Mouse (Mus musculus): Measurements from ENCODE around the gene Olfr545.

Olfr545 gene

DNA sequence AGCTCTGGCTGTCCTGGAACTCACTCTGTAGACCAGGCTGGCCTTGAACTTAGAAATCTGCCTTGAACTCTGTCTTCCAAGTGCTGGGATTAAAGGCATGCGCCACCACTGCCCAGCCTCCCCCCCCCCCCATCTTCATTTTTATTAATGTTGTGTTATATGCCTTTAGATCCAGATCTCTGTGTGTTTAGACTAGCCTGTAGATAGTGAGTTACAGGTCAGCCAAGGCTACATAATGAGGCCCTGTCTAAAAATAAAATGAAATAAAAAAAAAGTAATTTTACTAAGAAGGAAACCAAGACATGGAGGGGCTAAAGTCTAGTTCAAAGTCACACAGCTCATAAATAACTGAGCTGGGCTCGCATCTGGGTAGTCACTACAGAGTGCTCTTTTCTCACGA is 20.4 kb downstream of the Olfr545 start:
- no peak for DNase-seq (ENCODE audit: low spot score)

DNA sequence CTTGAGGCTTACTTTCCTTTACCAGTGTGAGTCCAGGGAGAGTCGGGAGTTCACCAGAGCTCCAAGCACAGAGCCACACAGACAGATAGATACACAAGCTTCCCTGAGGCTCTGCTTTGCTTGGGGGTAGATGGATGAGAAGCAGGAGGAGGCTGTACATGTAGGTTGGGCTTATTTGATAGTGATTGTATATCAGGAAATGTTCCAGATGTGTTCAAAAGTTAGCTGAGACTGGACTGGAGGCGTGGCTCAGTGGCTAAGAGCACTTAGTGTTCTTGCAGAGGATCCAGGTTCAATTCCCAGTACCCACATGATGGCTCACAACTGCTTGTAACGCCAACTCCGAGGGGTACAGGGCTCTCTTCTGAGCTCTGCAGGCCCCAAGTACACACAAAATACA is 20.9 kb downstream of the Olfr545 start:
- no peak for DNase-seq (ENCODE audit: low spot score)

DNA sequence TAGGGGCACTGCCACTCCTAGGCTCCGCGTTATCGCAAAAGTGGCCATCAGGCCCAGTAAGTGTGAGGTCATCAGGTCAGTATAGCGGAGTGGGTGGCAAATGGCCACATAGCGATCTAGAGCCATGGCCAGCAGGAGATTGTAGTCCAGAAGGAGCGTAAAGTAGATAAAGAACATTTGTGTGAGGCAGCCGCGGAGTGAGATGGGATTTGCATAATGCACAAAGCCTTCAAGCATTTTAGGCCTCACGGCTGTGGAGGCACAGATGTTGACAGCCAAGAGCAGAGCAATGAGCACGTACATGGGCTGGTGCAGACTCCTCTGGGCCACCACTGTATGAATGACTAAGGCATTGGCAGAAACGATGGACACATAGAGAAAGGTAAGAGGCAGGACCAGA is 22.0 kb downstream of the Olfr545 start:
- no peak for DNase-seq (ENCODE audit: low spot score)

DNA sequence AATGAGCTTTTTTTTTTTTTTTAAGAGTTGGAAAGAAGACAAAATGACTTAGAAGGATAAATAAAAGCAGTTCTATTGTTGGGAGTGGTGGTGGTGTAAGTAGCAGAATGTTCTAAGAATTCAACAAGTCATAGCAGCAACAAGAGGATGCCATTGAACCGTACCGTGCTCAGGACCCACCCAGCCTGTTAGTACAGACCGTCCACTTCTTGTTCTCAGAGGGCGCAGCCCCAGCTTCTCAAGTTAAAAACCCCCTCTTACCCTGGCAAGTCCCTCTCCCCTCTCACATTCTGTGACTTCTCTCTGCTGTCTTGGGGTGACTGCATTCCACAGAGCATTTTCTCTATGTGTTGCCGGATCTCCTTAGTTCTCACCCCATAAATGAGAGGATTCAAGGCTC is 22.8 kb downstream of the Olfr545 start:
- no peak for DNase-seq (ENCODE audit: low spot score)

DNA sequence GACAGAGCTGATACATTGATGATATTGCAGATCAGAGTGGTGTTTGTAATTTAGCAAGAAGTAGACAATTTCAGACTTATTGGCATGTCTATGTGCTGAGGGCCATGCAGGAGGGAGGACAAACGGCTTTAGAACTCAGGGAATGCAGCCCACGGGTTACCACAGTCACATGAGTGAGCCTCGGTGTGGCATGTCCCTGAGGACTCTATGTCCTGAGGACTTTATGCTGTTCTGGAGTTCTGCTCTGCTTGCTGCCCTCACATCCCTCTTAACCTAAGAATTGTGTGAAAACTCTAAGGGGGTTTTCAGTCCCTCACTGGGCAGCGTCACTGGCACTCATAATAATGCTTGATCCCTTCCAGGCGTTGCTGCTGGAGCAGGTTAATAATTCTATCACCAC is 26.7 kb downstream of the Olfr545 start:
- no peak for DNase-seq (ENCODE audit: low spot score)

DNA sequence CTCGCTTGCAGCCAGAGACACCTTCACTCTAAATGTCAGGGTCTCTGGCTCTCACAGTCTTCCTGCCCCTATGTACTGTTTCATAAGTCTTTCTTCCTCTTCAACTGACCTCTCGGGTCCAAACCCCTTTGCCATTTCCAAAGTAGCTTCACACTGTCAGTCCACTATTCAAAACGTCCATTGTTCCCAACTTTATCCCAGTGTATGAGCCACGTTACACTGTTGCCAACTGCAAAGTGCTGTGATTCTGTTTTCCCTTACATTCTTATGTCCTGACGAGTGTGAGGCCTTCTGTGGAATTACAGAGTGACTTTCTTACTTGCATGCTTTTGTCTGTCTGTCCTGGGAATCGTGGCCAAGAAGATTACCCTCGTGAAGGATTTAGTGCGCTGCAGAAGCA is 31.8 kb downstream of the Olfr545 start:
- no peak for DNase-seq (ENCODE audit: low spot score)

DNA sequence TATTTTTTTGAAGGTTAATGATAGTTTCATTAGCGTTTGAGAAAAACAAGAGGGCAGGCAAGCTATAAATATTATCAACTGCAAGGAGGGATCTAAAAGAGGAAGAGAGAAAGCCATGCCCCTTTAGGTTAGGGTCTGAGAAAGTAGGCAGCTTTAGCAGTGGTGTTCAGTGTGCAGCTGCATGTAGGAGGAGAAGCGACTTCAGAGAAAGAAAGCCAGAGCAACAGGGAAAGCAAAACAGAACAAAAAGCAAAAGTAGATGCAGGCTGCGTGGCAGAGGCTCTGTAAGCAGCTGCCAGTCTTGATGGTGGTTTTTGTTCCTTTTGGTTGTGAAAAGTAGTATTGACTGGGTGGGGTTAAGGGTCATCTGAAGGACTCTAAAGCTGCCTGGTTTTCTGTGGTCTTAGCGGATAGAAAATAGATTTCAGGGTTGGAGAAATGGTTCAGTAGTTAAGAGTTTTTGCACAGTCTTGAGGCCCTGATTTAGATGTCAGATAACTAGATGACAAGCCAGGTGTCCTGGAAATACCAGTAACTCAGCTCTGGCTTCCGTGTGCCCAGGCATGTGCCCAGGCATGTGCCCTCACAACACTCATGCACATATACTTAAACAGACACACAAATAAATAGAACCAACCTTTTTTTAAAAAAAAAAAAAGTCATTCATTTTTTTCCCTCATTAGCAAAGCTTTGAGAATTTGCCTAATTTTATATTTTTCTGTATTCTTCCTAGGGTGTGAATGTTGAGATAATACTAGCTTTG is 40.6 kb downstream of the Olfr545 start:
- no peak for DNase-seq (ENCODE audit: low spot score)

DNA sequence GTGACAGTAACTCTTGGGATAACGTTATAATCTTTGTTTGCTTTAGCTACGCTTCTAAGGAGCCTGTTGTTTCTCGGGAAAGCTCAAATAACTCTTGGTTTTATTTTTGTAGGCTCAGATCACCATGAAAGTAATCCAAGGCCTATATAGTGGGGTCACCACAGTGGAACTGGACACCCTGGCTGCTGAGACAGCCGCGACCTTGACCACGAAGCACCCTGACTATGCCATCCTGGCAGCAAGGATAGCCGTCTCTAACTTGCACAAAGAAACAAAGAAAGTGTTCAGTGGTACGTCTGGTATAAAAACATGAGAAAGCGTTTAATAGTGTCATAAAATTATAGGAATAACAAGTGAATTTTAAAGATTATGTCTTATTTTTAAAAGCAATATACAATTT is 52.9 kb downstream of the Olfr545 start:
- DNase-seq (ENCODE audit: low spot score) = no peak

DNA sequence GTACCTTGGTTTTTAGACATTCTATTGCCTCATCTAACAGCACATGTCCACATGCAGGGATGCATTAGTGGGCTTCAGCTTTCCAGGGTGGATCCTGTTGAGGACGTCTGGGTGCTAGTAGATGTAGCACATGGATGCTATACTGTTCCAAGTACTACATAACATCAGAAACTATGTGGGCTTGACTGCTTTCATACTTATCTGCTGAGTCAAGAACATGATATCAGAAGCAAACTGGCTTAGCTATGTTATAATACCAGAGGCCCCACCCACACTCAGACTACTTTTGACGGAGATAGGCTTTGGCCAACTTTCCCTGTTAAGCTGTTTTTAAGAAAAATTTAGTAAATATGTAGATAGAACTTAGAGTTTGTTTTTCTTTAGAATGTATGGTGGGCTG is 55.1 kb downstream of the Olfr545 start:
- no peak for DNase-seq (ENCODE audit: low spot score)

DNA sequence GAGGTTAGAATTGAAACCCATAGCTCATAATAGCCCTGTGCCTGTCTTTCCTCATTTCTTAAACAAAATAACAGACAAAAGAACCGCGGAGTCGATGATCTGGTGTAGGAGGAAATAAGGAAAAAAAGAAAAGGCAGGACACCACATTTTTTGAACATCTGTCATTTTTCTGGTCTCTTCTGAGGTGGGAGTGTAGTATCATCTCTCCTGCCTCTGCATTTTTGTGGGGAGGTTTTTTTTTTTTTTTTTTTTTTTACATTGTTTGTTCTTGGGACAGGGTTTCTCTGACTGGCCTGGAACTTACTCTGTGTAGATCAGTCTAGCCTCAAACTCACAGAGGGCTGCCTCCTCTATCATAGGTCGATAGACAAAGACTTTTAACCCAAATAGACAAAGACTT is 56.9 kb downstream of the Olfr545 start:
- no peak for DNase-seq (ENCODE audit: low spot score)

DNA sequence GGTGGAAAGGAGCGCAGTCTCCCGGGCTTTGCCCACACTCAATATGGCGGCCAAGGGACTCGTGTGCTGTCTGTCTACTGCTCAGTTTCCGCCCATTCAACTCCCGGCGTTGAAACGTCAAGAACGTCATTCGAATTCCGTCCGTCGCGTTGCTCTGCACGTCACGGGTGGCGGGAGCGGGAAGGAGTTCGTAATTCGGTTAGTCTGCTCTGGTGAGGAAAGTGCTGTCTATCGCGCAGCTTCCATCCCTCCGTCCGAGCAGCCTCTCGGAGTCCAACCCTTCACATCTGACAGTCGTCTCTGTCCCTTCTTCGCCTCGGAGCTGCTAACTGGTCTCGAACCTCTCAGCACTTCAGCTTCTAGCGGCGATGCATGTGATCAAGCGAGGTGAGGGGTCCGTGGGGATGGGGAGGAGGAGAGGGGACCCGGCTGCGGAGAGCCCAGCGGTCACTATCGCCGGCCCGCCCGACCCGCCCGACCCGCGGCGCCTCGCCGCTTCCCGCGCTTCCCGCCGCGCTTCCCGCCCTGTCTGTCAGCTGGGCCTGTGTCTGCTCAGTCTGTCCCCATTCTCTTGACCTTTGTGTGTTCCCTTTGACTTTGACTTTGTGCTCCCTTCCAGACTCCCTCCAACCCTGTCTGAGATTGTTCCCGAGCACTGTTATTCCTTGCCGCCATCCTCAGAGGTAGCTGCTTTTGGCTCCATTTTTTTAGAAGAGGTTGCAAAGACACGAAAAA is 57.5 kb downstream of the Olfr545 start, which contains the start of gene Rrm1:
TSS of gene Rrm1 (plus strand) at position 39 of the 735 bp plus-strand sequence.
- DNase-seq (ENCODE audit: low spot score) = peak; percentile 97

Measured in adipocyte (in vitro differentiated cells).